Mouse (Mus musculus): ENCODE measurements around the gene Syt8.

- no peak for TF ChIP-seq TAL1 (IDR thresholded peaks at IDR 0.05; ENCODE audit: low read length)
- TF ChIP-seq GATA1 (IDR thresholded peaks at IDR 0.05; ENCODE audit: low read length) = no peak
Measured at GRCm38 (mm10) chr7:142408686-142409085, 26.0 kb upstream of the Syt8 start.

All from erythroblast, embryonic 14.5 days (primary cell).